In the genomic region with DNA sequence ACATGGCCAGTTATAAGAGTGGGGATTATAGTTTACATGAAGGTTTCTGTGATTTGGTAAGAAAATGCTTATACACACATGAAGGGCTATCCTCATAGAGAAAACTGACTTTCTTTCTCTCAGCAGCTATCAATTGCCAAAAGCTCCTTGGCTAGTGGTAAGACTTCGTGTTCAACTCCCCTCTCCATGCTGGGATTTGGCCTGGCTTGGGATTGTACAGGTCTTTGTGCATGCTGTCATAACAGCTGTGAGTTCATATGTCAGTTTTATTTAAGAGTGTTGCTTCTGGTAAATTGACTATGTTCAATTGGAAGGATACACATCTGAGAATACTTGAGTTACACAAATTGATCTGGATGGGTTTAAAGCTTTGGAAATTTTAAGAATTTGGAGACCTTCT, we compare ENCODE assay signal across 23 mouse cellular contexts. TPM values are rescaled to one million over a fixed set of nuclear protein-coding genes. Genes with fewer than 3 reads are reported as not detected.
DNase-seq lines count a peak whose midpoint lies in the region; ATAC-seq and TF ChIP-seq lines count a peak whose summit lies in the region.
"Had no signal": no experiment of that assay in that cellular context is flagged by ENCODE, and none has a peak within 500 bp of the region (broad histone marks: within the 10 kb centered on the region; RNA-seq: fewer than 3 reads in every experiment).

No protein-coding gene starts in this region.

- 33% methylated on average over 1 of the region's 1 CpGs for WGBS in hindbrain, embryonic 16.5 days
- WGBS in hindbrain, embryonic 11.5 days: 75% methylated on average over 1 of the region's 1 CpGs
- WGBS in cerebellum, adult 2 months: 6% methylated on average over 1 of the region's 1 CpGs
- WGBS in forebrain, embryonic 14.5 days: 61% methylated on average over 1 of the region's 1 CpGs

- DNase-seq in hindbrain, embryonic 11.5 days (ENCODE audit: low spot score): no peak
- peak; percentile 25 to 75 for DNase-seq in cerebellum, adult 2 months
- peak; percentile 46 for DNase-seq in cerebellum, adult 9-10 months
- DNase-seq in cerebellum, postnatal 25 days: peak; percentile 55 to 69
- DNase-seq in right cerebral cortex, postnatal 14 days: no peak
- DNase-seq in forebrain, embryonic 14.5 days (ENCODE audit: low spot score): no peak
- DNase-seq: adrenal gland, postnatal 14 days; gastrocnemius, postnatal 10 days; heart, adult 18-20 months; heart, postnatal 10 days; heart, postnatal 4 days; kidney, adult 9 months had no signal

- H3K4me2 ChIP-seq in hindbrain, embryonic 16.5 days (ENCODE audit: low read length): no peak overlapping the region
- H3K4me2 ChIP-seq in hindbrain, embryonic 11.5 days (replicated peaks; ENCODE audit: low read depth, low read length): no peak overlapping the region
- no peak overlapping the region for H3K4me2 ChIP-seq in forebrain, embryonic 14.5 days (ENCODE audit: low read length)
- H3K4me2 ChIP-seq: embryonic facial prominence, embryonic 13.5 days; forebrain, embryonic 13.5 days; hindbrain, embryonic 14.5 days had no signal

- no peak overlapping the region for H3K4me3 ChIP-seq in hindbrain, embryonic 16.5 days (ENCODE audit: low read length)
- no peak overlapping the region for H3K4me3 ChIP-seq in hindbrain, embryonic 11.5 days (ENCODE audit: low read depth, low read length)
- no peak overlapping the region for H3K4me3 ChIP-seq in cerebellum, adult 2 months (replicated peaks; ENCODE audit: insufficient read depth, low read depth, low read length)
- H3K4me3 ChIP-seq in forebrain, embryonic 14.5 days (ENCODE audit: low read depth, low read length): no peak overlapping the region
- H3K4me3 ChIP-seq: embryonic facial prominence, embryonic 13.5 days; forebrain, embryonic 13.5 days; heart, embryonic 10.5 days had no signal

- H3K9me3 ChIP-seq in hindbrain, embryonic 16.5 days (ENCODE audit: control insufficient read depth, low read length): no peaks in the 10 kb centered on the region
- no peaks in the 10 kb centered on the region for H3K9me3 ChIP-seq in hindbrain, embryonic 11.5 days (ENCODE audit: control insufficient read depth, low read length)
- H3K9me3 ChIP-seq in forebrain, embryonic 14.5 days (replicated peaks; ENCODE audit: control insufficient read depth, low read length): no peaks in the 10 kb centered on the region
- H3K9me3 ChIP-seq: embryonic facial prominence, embryonic 13.5 days; forebrain, embryonic 13.5 days; heart, embryonic 10.5 days had no signal

- H3K9ac ChIP-seq in hindbrain, embryonic 16.5 days (ENCODE audit: low read depth, low read length): no peak overlapping the region
- H3K9ac ChIP-seq in hindbrain, embryonic 11.5 days (ENCODE audit: low read depth, low read length): no peak overlapping the region
- no peak overlapping the region for H3K9ac ChIP-seq in forebrain, embryonic 14.5 days (ENCODE audit: low read length)
- H3K9ac ChIP-seq: embryonic facial prominence, embryonic 13.5 days; forebrain, embryonic 13.5 days; hindbrain, embryonic 14.5 days had no signal

- H3K27ac ChIP-seq in hindbrain, embryonic 16.5 days (ENCODE audit: low read depth, low read length): no peak overlapping the region
- no peak overlapping the region for H3K27ac ChIP-seq in hindbrain, embryonic 11.5 days (ENCODE audit: low read depth, low read length)
- no peak overlapping the region for H3K27ac ChIP-seq in cerebellum, adult 2 months (ENCODE audit: insufficient read depth, low read length)
- no peak overlapping the region for H3K27ac ChIP-seq in forebrain, embryonic 14.5 days (ENCODE audit: low read depth, low read length)
- H3K27ac ChIP-seq: embryonic facial prominence, embryonic 13.5 days; forebrain, embryonic 13.5 days; heart, embryonic 10.5 days; hindbrain, embryonic 14.5 days had no signal

- TF ChIP-seq CTCF in cerebellum, adult 2 months (IDR thresholded peaks at IDR 0.05; ENCODE audit: borderline replicate concordance, insufficient read depth, low read depth, low read length): no peak

- ATAC-seq in hindbrain, embryonic 16.5 days: peak; percentile 45; the same call in 1 of the 2 replicates
- no peak for ATAC-seq in hindbrain, embryonic 11.5 days (ENCODE audit: low FRiP score)
- no peak for ATAC-seq in forebrain, embryonic 14.5 days
- ATAC-seq: activated CD4-positive, CD25-positive, alpha-beta regulatory T cell, adult 4 months; forebrain, embryonic 13.5 days; inflammation-experienced regulatory T-cells, adult 6 months; intestine, postnatal 0 days; Patski had no signal

- H3K27me3 ChIP-seq in hindbrain, embryonic 16.5 days (replicated peaks; ENCODE audit: control insufficient read depth, insufficient read depth, low read length): no peaks in the 10 kb centered on the region
- H3K27me3 ChIP-seq in hindbrain, embryonic 11.5 days (ENCODE audit: control insufficient read depth, insufficient read depth, low read length): no peaks in the 10 kb centered on the region
- H3K27me3 ChIP-seq in cerebellum, adult 2 months (ENCODE audit: control insufficient read depth, insufficient read depth, low read length): no peaks in the 10 kb centered on the region
- no peaks in the 10 kb centered on the region for H3K27me3 ChIP-seq in forebrain, embryonic 14.5 days (replicated peaks; ENCODE audit: control insufficient read depth, insufficient read depth, low read length)
- H3K27me3 ChIP-seq: CH12.LX; embryonic facial prominence, embryonic 13.5 days; forebrain, embryonic 13.5 days; Patski had no signal

- no peaks in the 10 kb centered on the region for H3K36me3 ChIP-seq in hindbrain, embryonic 16.5 days (ENCODE audit: control insufficient read depth, insufficient read depth, low read length)
- no peaks in the 10 kb centered on the region for H3K36me3 ChIP-seq in hindbrain, embryonic 11.5 days (ENCODE audit: control insufficient read depth, insufficient read depth, low read length)
- no peaks in the 10 kb centered on the region for H3K36me3 ChIP-seq in forebrain, embryonic 14.5 days (ENCODE audit: control insufficient read depth, insufficient read depth, low read length)
- H3K36me3 ChIP-seq: embryonic facial prominence, embryonic 13.5 days; heart, embryonic 10.5 days had no signal

- no peak for TF ChIP-seq POLR2A in cerebellum, adult 2 months (IDR thresholded peaks at IDR 0.05; ENCODE audit: borderline replicate concordance, insufficient read depth, low read length)

- no peaks in the 10 kb centered on the region for H3K4me1 ChIP-seq in hindbrain, embryonic 16.5 days (ENCODE audit: control insufficient read depth, insufficient read depth, low read depth, low read length)
- H3K4me1 ChIP-seq in hindbrain, embryonic 11.5 days (replicated peaks; ENCODE audit: control insufficient read depth, insufficient read depth, low read length): no peaks in the 10 kb centered on the region
- no peaks in the 10 kb centered on the region for H3K4me1 ChIP-seq in cerebellum, adult 2 months (ENCODE audit: control insufficient read depth, insufficient read depth, low read length)
- H3K4me1 ChIP-seq in forebrain, embryonic 14.5 days (ENCODE audit: control insufficient read depth, insufficient read depth, low read length): no peaks in the 10 kb centered on the region
- H3K4me1 ChIP-seq: embryonic facial prominence, embryonic 13.5 days; forebrain, embryonic 13.5 days; heart, embryonic 10.5 days had no signal

RNA-seq across cellular contexts. Expression of a gene that starts 49.1 kb away (rescaled TPM):
- 0.20 TPM in 1 of 2 replicates, not detected in the other for polyA plus RNA-seq in hindbrain, embryonic 16.5 days (2015; fragmentation: Nextera tagmentation; extraction: Ambion mirVana)
- polyA plus RNA-seq in hindbrain, embryonic 11.5 days (2014; fragmentation: Nextera tagmentation; extraction: Ambion mirVana): not detected in 2 replicates
- 0.10 and 0.18 TPM in 2 replicates for polyA plus RNA-seq in cerebellum, adult 2 months (2012; rRNA removed)
- 0.08 TPM in 1 of 2 replicates, not detected in the other for polyA plus RNA-seq in forebrain, embryonic 14.5 days (2014; fragmentation: Nextera tagmentation; extraction: Ambion mirVana)
- polyA plus RNA-seq: embryonic facial prominence, embryonic 13.5 days; forebrain, embryonic 13.5 days; heart, embryonic 14.5 days; hindbrain, embryonic 14.5 days; intestine, postnatal 0 days had no signal

Comparison
In these comparisons a context has a peak if more than half of its experiments do, and no peak if none do; other contexts are left out.
1. DNase-seq: peak in cerebellum, adult 2 months (2 of 2), cerebellum, adult 9-10 months (single experiment) and cerebellum, postnatal 25 days (2 of 2); none in hindbrain, embryonic 11.5 days (single experiment), right cerebral cortex, postnatal 14 days (single experiment) and forebrain, embryonic 14.5 days (single experiment).